Mouse (Mus musculus) adrenal gland, postnatal 10 days (tissue): ENCODE measurements at regions not wholly inside any gene's neighbourhood (a gene's known extent, or its start where the extent isn't known, plus 50 kb on each side); places are given as distances from the start of the nearest gene placed in this dataset.
"Not testable (repeated sequence)": the region's sequence is repeated elsewhere in the genome, so short reads cannot be mapped to it uniquely, and the experiment has no call there.

Experiments
- DNase-seq: peaks from one replicate; pipeline ENCODE4 v3.0.0; 2021; ENCODE audit warnings: mixed read lengths

DNA sequence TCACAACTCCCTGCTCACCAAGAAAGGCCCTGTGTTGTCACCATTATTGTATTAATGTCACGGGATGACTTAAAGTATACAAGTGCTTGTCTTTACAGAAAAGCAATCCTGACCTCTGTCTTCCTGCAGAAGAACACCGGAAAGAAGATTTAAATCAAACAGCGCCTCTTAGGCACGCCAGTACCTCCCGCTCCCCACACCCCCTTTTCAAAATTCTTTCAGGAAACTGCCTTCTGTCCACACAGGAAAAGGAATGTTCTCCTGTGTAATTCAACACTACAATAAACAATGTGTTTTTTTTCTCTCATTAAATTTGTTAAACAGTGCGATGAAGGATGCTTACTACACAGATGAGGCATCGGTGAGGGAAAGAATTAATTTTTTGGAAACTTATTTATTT is 112.6 kb upstream of the Stt3b start:
- DNase-seq: no peak

DNA sequence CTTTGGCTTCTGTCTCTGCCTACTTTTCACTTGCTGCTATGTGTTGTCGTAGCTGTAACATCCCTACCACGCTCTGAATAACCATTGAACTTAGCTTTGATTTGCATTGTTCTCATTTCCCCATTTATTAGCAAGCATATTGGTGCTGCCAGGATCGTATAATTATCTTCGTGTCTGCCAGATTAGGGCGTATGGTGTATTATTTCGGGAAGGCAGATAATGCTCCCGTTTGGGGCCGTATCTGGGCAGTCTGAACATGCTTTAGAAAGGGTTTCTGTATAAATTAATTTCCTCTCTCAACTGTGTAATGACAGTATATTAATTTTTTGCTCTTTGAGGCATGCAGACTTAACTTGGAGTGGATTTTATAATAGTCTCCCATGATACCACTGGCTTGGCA is 116.5 kb upstream of the Stt3b start:
- no peak for DNase-seq

DNA sequence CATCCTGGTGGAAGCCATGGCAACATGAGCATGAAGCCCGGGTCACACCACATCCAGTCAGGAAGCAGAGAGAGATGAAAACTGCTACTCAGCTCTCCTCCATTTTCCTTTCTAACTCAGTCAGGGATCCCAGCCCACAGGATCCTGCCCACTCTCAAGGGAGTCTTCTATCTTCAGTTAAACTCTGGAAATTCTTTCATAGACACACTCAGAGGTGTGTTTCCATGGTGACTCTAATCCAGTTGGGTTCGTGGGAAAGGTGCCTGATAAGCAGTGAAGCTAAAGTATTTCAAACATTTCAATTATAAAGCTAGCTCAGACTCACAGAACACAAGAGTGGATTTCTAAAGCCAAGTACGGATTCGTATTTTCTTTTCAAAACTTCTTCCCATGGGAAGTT is 120.0 kb upstream of the Stt3b start:
- no peak for DNase-seq

DNA sequence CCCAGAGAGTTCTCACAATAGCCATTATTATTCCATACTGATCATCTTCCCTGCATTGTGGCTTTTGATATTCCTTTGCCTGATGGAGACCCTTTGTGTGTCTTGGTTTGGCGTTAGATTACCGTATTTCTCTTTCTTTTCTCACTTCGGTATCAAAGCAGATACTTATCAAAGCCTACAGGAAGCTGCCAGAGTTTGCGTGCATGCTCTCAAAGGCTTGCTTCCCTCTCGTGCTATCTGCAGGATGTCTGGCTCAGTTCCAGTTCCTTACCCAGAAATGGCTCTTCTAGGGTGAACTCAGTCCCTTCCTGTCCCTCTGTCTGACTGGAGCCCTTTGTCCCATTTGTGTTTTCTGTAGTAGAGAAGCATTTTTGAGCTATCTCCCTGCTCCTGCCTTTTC is 124.5 kb upstream of the Stt3b start:
- DNase-seq: no peak

DNA sequence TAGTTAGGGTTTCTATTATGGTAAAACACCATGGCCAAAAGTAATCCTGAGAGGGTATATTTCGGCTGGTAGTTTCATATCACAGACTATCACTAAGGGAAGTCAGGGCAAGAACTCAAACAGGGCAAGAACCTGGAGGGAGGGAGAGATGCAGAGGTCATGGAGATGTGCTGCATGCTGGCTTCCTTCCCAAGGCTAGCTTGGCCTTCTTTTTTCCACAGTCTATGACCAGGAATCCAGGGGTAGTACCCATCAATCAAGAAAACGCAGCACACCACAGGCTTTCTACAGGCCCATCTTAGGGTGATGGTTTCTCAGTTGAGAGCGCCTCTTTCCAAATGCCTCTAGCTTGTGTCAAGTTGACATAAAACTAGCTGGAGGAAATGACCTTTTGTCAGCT is 126.1 kb upstream of the Stt3b start:
- DNase-seq: peak; percentile 20

DNA sequence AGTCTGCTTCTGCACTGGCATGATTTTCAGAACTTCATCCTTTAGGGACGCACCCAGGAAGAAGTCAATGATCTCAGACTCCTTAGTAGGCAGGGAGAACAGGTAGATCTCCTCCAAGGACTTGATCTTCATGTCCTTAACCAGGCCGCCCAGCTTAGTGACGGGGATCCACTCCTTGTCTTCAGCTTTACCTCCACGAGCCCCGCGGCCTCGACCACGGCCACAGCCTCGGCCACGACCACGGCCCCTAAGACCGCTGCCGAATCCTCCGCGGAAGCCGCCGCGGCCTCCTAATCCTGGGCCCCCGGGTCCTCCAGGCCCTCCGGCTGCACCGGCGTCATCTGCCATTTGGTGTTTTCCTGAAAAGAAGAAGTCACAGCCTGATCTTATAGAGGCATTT is 128.0 kb upstream of the Stt3b start:
- DNase-seq: not testable (repeated sequence)

DNA sequence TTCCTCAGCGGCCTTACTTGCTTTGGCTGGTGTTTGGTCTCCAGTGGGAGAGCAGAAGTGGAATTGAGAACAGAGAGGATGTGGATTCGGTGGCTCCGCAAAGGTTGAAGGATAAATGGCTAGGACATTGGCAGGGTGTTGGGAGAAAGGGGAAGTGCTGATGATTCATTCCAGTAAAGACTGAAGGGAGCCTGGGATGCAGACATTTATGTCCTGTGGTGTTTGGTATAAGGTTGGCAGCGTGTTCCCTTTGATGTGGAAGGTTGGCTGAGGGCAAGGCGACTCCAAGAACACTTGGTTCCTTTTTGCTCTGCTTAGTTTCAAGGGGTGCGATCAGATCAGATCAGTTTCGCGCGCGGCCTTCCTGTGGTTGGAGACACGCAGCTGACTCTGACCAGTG is 136.5 kb upstream of the Stt3b start:
- DNase-seq: no peak

DNA sequence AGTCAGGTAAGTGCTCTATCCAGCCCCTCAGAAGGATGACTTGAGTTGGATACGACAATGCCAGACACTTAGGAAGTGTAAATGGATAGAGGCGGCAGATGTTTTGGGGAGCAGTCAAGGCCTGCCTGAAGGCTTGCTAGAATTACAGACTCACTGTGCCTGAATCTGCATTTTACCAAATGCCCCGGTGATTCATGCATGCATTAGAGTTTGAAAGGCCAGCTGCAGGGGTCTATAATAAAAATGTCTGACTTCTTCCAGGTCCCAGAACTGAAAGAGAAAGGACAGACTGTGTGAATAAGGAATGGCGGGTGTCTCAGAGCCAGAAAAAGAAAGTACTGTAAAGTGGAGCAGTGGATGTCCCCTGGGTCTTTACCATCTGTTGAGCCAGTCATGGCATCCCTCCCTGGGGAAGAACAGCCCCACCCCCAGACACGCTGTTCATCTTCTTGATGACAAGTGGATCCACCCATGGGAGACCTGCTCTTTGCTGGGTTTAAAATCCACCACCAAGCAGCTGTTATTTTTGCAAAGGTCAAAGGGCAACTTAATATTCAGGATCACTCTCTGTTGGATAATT is 140.6 kb upstream of the Stt3b start:
- no peak for DNase-seq

DNA sequence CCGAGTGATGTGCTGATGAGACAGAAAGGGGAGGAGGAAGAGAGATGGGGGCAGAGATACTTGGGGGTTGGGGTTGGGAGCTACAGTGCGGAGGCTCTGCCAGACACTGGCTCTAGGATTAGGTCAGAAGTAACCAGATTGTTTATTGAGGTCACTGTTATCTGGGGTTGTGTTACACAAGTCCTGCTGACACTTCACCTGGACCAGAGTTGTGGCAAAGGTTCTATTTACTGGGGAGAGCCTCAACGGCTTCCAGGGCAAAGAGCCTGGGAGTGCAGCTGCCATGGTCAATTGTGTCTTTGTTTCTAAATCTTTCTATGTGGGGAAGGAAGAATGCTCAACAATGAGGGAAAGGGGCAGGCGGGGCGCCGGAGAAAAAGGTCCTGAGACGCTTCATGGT is 144.6 kb upstream of the Stt3b start:
- DNase-seq: peak; percentile 21

DNA sequence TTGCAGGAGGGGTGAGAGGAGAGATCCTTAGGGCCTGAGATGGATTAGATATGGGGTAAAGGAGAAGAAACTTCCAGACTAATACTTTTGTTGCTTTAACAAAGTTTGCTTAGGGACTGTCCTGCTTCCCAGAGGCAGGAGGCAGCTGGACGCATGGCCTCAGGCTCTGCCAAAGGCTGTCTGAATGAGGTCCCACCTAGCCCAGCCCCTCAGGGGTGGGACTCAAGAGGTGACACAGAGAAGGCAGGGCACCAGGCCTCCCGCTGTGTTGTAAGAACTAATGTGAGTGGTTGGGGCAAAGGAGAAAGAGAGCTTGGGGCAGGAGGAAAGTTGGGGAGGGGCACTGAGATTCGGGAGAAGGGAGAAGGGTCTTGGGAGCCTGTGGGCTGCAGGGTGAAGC is 145.9 kb upstream of the Stt3b start:
- DNase-seq: peak; percentile 55

DNA sequence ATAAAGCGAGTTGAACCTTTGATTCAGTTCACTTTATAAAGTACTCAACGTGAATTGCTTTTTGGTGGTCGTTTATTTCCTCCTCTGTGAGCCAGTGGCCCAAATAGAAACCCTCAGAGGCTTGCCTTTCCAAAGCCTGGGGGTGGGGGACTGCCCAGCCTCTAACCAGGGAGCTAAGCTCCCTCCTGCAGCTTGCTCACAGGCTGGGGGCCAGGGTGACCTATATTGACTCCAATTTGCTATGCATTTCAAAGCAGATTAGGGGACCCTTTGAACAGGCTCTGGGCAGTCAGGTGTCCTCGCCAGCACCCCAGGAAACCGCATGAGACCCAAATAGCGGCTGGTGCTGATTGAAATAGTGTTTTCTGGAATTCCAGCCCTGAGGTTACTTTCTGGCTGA is 146.4 kb upstream of the Stt3b start:
- no peak for DNase-seq

DNA sequence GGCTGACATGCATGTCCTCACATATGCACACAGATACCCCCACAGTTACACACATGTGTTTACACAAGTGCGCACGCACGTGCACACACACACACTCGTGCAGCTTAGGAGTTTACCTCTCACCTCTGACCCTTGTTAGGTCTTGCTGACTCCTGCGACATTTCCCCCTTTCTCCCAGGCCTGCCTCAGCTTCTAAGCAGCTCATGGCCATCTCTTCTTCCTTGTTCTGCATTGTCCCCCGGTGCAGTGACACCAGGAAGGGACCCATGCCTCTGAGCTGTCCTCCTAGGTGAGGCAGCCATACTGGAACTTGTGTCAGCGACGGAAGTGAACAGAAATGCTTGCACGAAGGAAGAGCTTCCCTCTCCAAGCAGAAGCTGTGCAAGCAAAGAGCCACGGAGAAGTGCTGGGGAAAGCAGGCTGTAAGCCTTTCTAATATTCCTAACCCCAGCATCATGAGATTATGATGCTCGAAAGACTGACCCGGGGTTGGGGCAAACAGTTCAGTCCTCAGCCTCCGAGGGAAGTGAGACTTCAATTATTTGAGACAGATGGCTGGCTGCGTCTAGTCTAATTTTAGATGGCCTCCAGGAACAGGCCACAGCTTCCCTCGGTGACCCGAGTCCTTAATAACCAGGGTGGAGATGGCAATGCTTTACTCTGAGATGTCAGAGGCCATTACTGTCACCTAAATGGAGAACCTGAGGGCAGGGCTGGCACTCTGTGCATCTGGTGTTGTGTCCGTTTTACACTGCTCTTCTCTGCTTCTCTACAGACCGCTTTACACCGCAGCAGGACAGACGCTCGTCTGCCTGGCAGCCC is 147.9 kb upstream of the Stt3b start:
- no peak for DNase-seq

DNA sequence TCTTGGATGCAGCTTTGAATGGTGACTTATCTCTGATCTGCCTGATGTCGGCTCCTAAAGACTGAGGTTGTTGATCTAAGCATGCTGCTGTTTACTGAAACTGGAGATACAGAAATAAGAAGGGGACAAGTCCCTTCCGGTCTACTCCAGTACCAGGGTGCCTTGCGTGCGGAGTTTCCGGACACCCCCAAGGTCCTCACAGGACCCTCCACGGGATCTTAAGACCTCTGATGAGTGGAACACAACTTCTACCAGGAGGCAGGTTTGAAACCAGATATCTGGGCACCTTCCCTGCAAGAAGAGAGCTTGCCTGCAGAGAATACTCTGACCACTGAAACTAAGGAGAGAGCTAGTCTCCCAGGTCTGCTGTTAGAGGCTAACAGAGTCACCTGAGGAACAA is 148.9 kb upstream of the Stt3b start:
- not testable (repeated sequence) for DNase-seq

DNA sequence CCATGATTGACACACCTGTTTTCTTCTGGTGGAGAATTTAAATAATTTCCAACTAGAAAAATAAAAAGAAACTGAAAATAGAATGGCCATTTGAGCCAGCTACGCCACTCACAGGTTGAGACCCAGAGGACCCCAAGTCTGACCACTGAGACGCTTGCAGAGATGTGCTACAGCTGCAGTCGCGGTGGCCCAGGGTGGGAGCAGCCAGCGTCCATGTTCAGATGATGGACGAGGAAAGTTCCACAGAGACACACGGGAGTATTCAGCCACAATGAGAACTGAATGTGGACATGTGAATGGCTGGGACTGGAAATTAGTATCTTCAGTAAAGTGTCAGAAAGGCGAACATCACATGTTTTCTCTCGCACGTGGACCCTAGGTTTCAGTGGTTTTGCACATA is 155.1 kb upstream of the Stt3b start:
- no peak for DNase-seq

DNA sequence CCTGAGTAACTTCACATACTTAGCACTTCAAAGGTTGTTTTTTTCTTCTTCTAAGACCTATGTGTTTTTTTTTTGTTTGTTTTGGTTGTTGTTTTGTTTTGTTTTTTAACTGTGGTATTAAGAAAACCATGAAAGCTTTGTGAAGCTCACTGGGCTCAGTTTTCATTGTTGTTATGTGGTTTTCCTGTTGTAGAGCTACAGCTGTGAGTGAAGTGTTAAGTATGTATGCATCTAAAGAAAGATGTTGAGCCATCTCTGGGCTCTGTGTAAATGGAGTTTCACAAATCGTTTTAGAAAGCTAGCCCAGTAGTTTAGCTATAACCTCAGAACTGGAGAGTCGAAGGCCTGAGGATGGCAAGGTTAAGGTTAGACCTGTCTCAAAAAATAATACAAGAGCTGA is 158.4 kb upstream of the Stt3b start:
- no peak for DNase-seq

DNA sequence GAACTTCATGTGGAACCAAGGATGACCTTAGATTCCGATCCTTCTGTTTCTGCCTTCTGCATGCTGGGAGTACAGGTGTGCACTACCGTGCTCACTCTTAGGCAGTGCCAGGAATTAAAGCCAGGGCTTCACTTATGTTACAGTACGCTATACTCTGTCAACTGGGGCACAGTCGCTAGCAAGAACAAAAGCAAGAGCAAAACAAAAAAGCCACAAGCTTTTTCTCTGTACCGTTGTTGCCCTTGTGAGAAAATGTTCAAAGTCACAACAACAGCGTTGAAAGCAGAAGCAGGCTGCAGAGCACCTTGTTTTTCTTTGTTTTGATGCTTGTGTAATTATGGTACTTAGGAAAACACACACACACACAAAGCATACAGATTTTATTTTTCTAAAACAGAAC is 161.4 kb upstream of the Stt3b start:
- no peak for DNase-seq

DNA sequence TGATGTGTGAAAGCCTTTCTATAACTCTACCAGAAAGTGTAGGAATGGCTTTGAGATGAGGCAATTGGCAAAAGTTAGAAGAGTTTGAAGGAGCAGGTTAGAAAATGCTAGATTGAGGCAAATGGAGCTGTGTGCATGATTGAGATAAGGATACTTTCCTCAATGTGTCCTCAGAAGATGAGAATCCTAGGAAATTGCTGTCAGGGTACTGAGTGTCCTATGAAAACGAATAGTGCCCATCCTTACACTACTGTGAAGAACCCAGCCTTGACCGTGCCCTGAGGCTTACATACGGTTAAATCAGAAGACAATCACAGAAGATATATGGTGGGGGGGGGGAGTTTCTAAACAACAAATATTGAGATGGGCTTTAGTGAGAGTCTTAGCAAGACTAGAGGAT is 162.8 kb upstream of the Stt3b start:
- no peak for DNase-seq

DNA sequence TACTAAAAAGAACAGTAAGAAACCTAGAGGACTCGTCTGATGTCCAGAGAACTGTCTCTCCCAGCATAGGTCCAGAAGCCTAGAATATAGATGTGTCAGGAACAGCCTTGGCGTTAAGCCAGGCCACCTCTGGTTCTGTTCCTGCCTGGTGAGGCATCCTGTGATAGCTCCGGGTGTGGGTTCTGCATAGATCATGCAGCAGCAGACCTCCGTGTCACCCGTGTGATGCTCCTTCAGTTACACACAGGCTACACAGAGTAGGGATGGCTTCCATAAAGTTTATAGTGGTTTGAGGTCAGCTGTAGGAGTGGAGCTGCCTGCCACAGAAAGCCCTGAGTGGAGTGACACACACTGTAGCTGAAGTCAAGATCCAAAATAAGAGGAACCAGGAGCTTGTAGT is 163.6 kb upstream of the Stt3b start:
- no peak for DNase-seq

DNA sequence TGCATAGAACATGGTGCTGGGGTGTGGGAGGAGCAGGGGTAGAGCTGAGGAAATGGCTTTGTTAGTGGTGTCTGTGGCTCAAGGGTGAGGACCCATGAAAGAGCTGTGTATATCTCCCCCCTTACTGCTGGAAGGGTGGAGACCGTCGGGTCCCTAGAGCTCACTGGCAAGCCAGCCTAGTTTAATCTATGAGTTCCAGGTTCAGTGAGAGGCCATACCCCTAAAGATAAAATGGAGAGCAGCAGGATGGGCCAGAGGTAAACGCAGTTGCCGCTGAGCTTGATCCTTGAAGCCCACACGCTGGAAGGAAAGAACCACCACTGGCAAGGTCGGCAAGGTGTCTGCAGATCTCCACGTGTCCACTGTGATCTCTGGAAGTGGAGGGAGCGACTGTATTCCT is 164.1 kb upstream of the Stt3b start:
- no peak for DNase-seq

DNA sequence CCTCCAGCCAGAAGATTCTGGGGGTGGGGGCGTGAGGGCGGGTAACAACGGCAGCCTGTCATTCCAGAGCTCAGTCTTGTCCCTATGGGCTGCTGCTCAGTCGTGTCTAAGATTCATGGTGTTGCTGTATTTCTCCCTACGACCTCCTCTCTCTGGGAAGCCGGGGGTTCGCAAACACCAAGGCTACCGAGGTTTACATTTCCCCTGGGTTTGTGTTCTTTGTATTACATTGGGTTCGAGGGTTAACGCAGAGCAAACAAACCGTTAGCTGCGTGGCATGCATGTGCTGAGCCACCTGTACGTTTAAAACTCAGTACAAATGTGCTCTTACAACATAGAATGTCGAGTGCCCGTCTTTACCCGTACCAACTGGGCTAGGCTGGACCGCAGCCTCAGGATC is 166.0 kb upstream of the Stt3b start:
- DNase-seq: no peak

DNA sequence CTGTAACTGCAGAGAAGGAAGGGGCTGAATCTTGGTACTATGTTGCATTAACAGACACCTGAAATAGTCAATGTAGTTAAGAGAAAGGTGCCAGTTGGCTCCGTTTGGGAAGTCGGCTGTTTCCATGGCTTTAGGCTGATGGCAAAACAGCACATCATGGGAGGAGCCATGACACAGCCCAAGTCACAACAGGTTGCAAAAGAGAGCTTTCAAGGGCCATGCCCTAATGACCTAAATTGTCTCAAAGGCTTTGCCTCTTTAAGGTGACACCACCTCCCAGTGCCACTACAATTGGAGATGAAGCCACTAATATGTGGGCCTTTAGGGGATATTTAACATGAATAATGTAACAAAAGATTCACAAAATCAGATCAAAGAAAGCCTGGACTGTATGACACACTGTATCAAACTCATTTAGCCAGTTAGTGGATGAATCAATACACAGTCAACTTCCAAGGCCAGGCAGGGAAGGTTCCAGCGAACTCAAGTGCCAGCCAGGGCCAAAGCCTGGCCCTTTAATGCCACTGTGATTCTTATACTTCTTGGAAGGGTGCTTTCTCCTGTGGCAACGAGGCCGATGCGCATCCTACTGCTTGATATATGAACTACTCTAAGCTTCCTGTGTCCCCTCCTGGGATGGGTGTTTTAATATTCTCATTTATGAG is 167.5 kb upstream of the Stt3b start:
- DNase-seq: peak; percentile 36

DNA sequence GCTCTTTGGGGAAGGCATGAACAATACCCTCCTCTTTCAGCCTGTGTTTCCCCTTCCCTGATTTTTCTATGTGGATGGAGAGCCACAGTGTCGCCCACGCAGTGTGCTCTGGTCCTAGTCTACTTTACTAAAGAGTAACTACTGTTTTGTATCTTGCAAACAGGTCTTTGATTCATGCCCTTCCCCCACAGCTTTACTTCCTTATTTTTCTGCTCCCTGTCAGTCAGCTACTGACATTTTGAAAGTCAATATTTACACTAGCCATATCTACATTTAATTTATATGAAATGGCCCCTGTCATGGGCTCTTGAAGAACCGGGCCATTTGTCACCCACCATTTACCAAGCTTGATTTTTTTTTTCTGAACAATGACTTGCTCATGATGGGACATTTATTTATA is 168.7 kb upstream of the Stt3b start:
- no peak for DNase-seq

DNA sequence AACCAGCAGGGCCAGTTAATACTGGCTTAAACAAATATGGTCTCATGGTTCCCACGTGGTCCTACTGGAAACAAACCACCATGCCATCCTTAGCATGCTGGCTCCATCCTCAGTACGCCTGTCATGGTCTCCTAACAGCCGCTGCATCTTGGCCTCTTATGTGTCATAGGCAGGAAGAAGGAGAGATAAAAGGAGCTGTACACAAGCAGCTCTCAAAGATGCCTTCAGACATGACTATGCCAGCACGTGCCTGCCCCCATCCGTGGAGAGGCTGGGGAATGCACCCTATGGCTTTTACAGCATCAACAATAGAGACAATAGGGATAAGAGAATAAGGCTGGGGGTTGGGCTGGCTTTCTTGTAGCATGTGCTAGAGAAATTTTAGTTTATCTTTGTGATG is 171.0 kb upstream of the Stt3b start:
- no peak for DNase-seq

DNA sequence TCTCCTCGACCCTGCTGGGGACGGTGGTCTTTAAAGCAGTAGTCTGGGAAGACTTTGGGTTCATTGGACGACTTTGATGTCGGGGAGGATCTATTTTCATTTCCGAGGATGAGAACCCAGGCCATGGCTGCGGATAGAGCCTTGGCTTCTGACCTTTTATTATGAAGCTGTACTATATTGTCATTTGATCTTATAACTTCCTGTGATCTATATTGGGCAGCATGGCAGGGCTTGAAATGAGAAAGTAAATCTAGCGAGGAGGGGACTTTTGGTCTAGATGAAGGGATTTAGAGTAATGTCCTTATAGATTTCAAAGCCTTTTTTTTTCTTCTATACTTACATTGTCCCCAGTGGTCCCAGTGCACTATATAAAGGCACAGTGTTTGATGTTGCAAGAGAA is 172.8 kb upstream of the Stt3b start:
- no peak for DNase-seq
